Mouse (Mus musculus) ES-E14 (cell line): Measurements from ENCODE around the gene Ffar2. TPM values are rescaled to one million over a fixed set of nuclear protein-coding genes. Genes with fewer than 3 reads are reported as not detected.

ENCODE experiments used
- DNase-seq: peaks from one replicate; pipeline ENCODE4 v3.0.0-alpha.2; 2013; ENCODE audit warnings: low read depth, low spot score
- H3K27ac ChIP-seq: 2 replicates; pipeline ENCODE4 v1.5.1; 2012; ENCODE audit warnings: low read depth, mild to moderate bottlenecking, low read length, moderate library complexity, mixed read lengths; ENCODE audit not compliant: poor library complexity, insufficient read depth, severe bottlenecking
- H3K36me3 ChIP-seq: 2 replicates; pipeline ENCODE4 v1.6.1; 2012; ENCODE audit warnings: mild to moderate bottlenecking, low read length, moderate library complexity, mixed read lengths; ENCODE audit not compliant: control insufficient read depth, poor library complexity, insufficient read depth, severe bottlenecking
- H3K4me1 ChIP-seq, 2 experiments: fragments of 150-350 bp in 1 of 2; sonication (generic) in 1 of 2; 2 replicates each; pipeline ENCODE4 v1.6.1; 2012; ENCODE audit warnings: low read length in 2 of 2, mild to moderate bottlenecking in 1 of 2, mixed read lengths in 1 of 2; ENCODE audit not compliant: control insufficient read depth in 2 of 2, insufficient read depth in 2 of 2, poor library complexity in 1 of 2
- H3K4me3 ChIP-seq, 2 experiments: fragments of 150-350 bp in 1 of 2; sonication (generic) in 1 of 2; 2 replicates each; pipeline ENCODE4 v1.5.1; 2012; ENCODE audit warnings: low read length in 2 of 2, low read depth in 1 of 2, mild to moderate bottlenecking in 1 of 2, mixed read lengths in 1 of 2; ENCODE audit not compliant: insufficient read depth in 1 of 2, poor library complexity in 1 of 2, severe bottlenecking in 1 of 2
- H3K9ac ChIP-seq: 2 replicates; pipeline ENCODE4 v1.6.1; 2012; ENCODE audit warnings: low read depth, mild to moderate bottlenecking, low read length, mixed read lengths; ENCODE audit not compliant: poor library complexity, insufficient read depth, severe bottlenecking
- H3K9me3 ChIP-seq: fragments of 150-350 bp; sonication (generic); 2 replicates; pipeline ENCODE4 v1.6.1; 2012; ENCODE audit warnings: low read depth, mild to moderate bottlenecking, low read length; ENCODE audit not compliant: control insufficient read depth, insufficient read depth
- CHD2 ChIP-seq: IDR thresholded peaks from 2 replicates; pipeline ENCODE4 v1.6.1; 2014; ENCODE audit warnings: mild to moderate bottlenecking, low read depth, low read length, inconsistent platforms
- HCFC1 ChIP-seq: IDR thresholded peaks from 2 replicates; pipeline ENCODE4 v1.6.1; 2012; ENCODE audit warnings: low read length, inconsistent platforms, borderline replicate concordance; ENCODE audit not compliant: insufficient read depth
- MAFK ChIP-seq: IDR thresholded peaks from 2 replicates; pipeline ENCODE4 v1.6.1; 2014; ENCODE audit warnings: mild to moderate bottlenecking, low read depth, low read length, inconsistent platforms; ENCODE audit not compliant: insufficient read depth
- ZC3H11A ChIP-seq: IDR thresholded peaks from 2 replicates; pipeline ENCODE4 v1.6.1; 2012; ENCODE audit warnings: low read depth, mild to moderate bottlenecking, inconsistent platforms, low read length, borderline replicate concordance
- ZNF384 ChIP-seq: IDR thresholded peaks from 2 replicates; pipeline ENCODE4 v1.6.1; 2012; ENCODE audit warnings: low read depth, low read length, inconsistent platforms
- in situ Hi-C, 2 experiments: fragments of 600-800 bp; cut with MboI; formaldehyde crosslinking; loops; one replicate each; pipeline ENCODE4 v1.15.1; 2025; ENCODE audit warnings: low sequenced_read_pairs in 2 of 2, inconsistent platforms in 1 of 2; ENCODE audit not compliant: unreplicated experiment in 2 of 2
- total RNA-seq: library from RNA; depleted of rRNA; stranded (reverse); fragments of 300-350 nt; gene quantifications from 2 replicates; pipeline ENCODE4 v1.2.3, GENCODE M21; 2012

Ffar2 gene
- total RNA-seq, 1 experiment, result not detected

- no peak overlapping the region for H3K27ac ChIP-seq
- H3K4me3 ChIP-seq, result no peak overlapping the region
- H3K36me3 ChIP-seq, result no peaks in the 10 kb centered on the region
- no peaks in the 10 kb centered on the region for H3K9me3 ChIP-seq
- TF ChIP-seq HCFC1, result no peak
- TF ChIP-seq CHD2, result no peak
- TF ChIP-seq ZC3H11A, result no peak
- TF ChIP-seq ZNF384, result no peak
- no peak for TF ChIP-seq MAFK
- in situ Hi-C loops, result no loop called here
- H3K9ac ChIP-seq, result no peak overlapping the region
- no peak for DNase-seq
- peaks cover 0 to 13% of the 10 kb centered on the region in 2 experiments; a peak in 2 of 4 replicates for H3K4me1 ChIP-seq
Observed at GRCm38 (mm10) chr7:30782658-30783057, 40.9 kb downstream of the Ffar2 start.

- Histone ChIP-seq H3K4me1 (peaks cover 0 to 21% of the 10 kb centered on the region in 2 experiments; a peak in 2 of 4 replicates), H3K9me3 (no peaks in the 10 kb centered on the region), H3K4me3 (no peak overlapping the region), H3K36me3 (no peaks in the 10 kb centered on the region), H3K9ac (no peak overlapping the region), H3K27ac (no peak overlapping the region)
- no peak for DNase-seq
- in situ Hi-C loops, result no loop called here
- TF ChIP-seq MAFK (no peak), ZC3H11A (no peak), ZNF384 (no peak)
Observed at GRCm38 (mm10) chr7:30781792-30782191, 41.8 kb downstream of the Ffar2 start.

GRCm38 (mm10) chr7:30777911-30778310 is 45.7 kb downstream of the Ffar2 start:
- DNase-seq, result no peak
- H3K36me3 ChIP-seq, result no peaks in the 10 kb centered on the region
- no peak overlapping the region for H3K9ac ChIP-seq

GRCm38 (mm10) chr7:30777081-30777579 is 46.4 kb downstream of the Ffar2 start:
- DNase-seq, result no peak
- Histone ChIP-seq H3K4me3 (no peak overlapping the region), H3K9me3 (no peaks in the 10 kb centered on the region), H3K36me3 (no peaks in the 10 kb centered on the region), H3K27ac (no peak overlapping the region), H3K4me1 (peaks cover 0 to 14% of the 10 kb centered on the region in 2 experiments; a peak in 2 of 4 replicates), H3K9ac (no peak overlapping the region)
- in situ Hi-C loops, result no loop called here
- no peak for TF ChIP-seq ZNF384

More at GRCm38 (mm10) chr7:30777911-30778310, 45.7 kb downstream of the Ffar2 start:
- Histone ChIP-seq H3K4me3 (no peak overlapping the region), H3K4me1 (peaks cover 0 to 14% of the 10 kb centered on the region in 2 experiments; a peak in 2 of 4 replicates), H3K9me3 (no peaks in the 10 kb centered on the region), H3K27ac (no peak overlapping the region)
- in situ Hi-C loops, result no loop called here
- no peak for TF ChIP-seq ZC3H11A
- TF ChIP-seq HCFC1, result no peak
- TF ChIP-seq ZNF384, result no peak
- no peak for TF ChIP-seq CHD2
- no peak for TF ChIP-seq MAFK

GRCm38 (mm10) chr7:30776104-30776503 is 47.5 kb downstream of the Ffar2 start:
- peaks cover 0 to 14% of the 10 kb centered on the region in 2 experiments; a peak in 2 of 4 replicates for H3K4me1 ChIP-seq
- H3K36me3 ChIP-seq, result no peaks in the 10 kb centered on the region
- TF ChIP-seq ZNF384 (no peak), CHD2 (no peak)
- no peak for DNase-seq
- no peaks in the 10 kb centered on the region for H3K9me3 ChIP-seq
- H3K4me3 ChIP-seq, result no peak overlapping the region
- in situ Hi-C loops, result no loop called here
- no peak overlapping the region for H3K27ac ChIP-seq
- H3K9ac ChIP-seq, result no peak overlapping the region
